Mouse (Mus musculus) forebrain, embryonic 16.5 days (tissue): ENCODE measurements around the gene Tek. TPM values are rescaled to one million over a fixed set of nuclear protein-coding genes. Genes with fewer than 3 reads are reported as not detected.

Experiments used
- ATAC-seq: fragments of 200-750 bp; cut with Nextera tagmentation; 2 replicates; pipeline ENCODE4 v1.8.0; 2017; ENCODE audit warnings: mild to moderate bottlenecking, moderate library complexity
- H3K27ac ChIP-seq: fragments of 300-500 bp; sonication (generic); 2 replicates; pipeline ENCODE4 v1.5.1; 2014; ENCODE audit warnings: low read length, control low read depth
- H3K27me3 ChIP-seq: fragments of 300-500 bp; sonication (generic); replicated peaks from 2 replicates; pipeline ENCODE4 v1.6.1; 2014; ENCODE audit warnings: low read length; ENCODE audit not compliant: control insufficient read depth, insufficient read depth
- H3K36me3 ChIP-seq: fragments of 300-500 bp; sonication (generic); 2 replicates; pipeline ENCODE4 v1.6.1; 2014; ENCODE audit not compliant: control insufficient read depth, insufficient read depth
- H3K4me1 ChIP-seq: fragments of 300-500 bp; sonication (generic); replicated peaks from 2 replicates; pipeline ENCODE4 v1.6.1; 2014; ENCODE audit warnings: low read length; ENCODE audit not compliant: control insufficient read depth, insufficient read depth
- H3K4me2 ChIP-seq: fragments of 300-500 bp; sonication (generic); 2 replicates; pipeline ENCODE4 v1.6.1; 2014; ENCODE audit warnings: mild to moderate bottlenecking, low read length, control low read depth
- H3K4me3 ChIP-seq: fragments of 300-500 bp; sonication (generic); replicated peaks from 2 replicates; pipeline ENCODE4 v1.5.1; 2014; ENCODE audit warnings: mild to moderate bottlenecking, low read length, control low read depth
- H3K9ac ChIP-seq: fragments of 300-500 bp; sonication (generic); replicated peaks from 2 replicates; pipeline ENCODE4 v1.6.1; 2014; ENCODE audit warnings: low read depth, low read length, control low read depth
- H3K9me3 ChIP-seq: fragments of 300-500 bp; sonication (generic); 2 replicates; pipeline ENCODE4 v1.6.1; 2016; ENCODE audit warnings: low read length; ENCODE audit not compliant: control insufficient read depth
- WGBS: fragments of 180-500 bp; shearing (Covaris S2); extraction: QIAGEN DNeasy Blood & Tissue Kit; methylation state at CpG from one replicate; pipeline ENCODE4 v1.1.7; 2014; 5-methylcytosine and 5-hydroxymethylcytosine counted together
- polyA plus RNA-seq: library from polyadenylated mRNA; unstranded; fragments of >200 nt; fragmentation: Nextera tagmentation; extraction: Ambion mirVana; gene quantifications from 2 replicates; pipeline ENCODE4 v1.2.1, GENCODE M21; 2015

Gene Tek
- polyA plus RNA-seq, 1 experiment from 2014 or later, result 9.7 TPM

- no peak overlapping the region for H3K4me2 ChIP-seq
- H3K36me3 ChIP-seq, result no peaks in the 10 kb centered on the region
- no peaks in the 10 kb centered on the region for H3K27me3 ChIP-seq
- no peak overlapping the region for H3K4me3 ChIP-seq
- 96% methylated on average over 7 of the region's 7 CpGs for WGBS
- no peaks in the 10 kb centered on the region for H3K9me3 ChIP-seq
- no peak overlapping the region for H3K27ac ChIP-seq
- no peaks in the 10 kb centered on the region for H3K4me1 ChIP-seq
- no peak overlapping the region for H3K9ac ChIP-seq
- no peak for ATAC-seq
Observed at GRCm38 (mm10) chr4:94853301-94853700, 114.2 kb downstream of the Tek start.

GRCm38 (mm10) chr4:94854270-94854669 is 115.2 kb downstream of the Tek start:
- Histone ChIP-seq H3K4me3 (no peak overlapping the region), H3K4me2 (no peak overlapping the region), H3K27ac (no peak overlapping the region), H3K9ac (no peak overlapping the region), H3K36me3 (no peaks in the 10 kb centered on the region), H3K27me3 (no peaks in the 10 kb centered on the region), H3K9me3 (no peaks in the 10 kb centered on the region), H3K4me1 (no peaks in the 10 kb centered on the region)
- WGBS, result 92% methylated on average over 3 of the region's 3 CpGs
- no peak for ATAC-seq

DNA sequence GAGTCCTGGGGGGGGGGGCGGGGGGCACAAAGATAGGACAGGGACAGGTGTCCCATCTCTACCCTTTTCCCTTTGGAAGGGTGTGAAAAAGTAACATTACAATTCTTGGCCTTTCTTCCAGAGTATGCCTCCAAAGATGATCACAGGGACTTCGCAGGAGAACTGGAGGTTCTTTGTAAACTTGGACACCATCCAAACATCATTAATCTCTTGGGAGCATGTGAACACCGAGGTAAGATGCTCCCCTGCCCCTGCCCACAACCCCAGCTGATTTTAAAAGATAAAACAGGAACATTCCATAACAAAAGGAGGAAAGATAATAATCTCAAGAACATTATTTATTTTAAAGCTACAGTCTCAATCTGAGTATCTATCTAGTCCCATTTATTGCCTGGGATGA is 116.1 kb downstream of the Tek start:
- no peaks in the 10 kb centered on the region for H3K9me3 ChIP-seq
- no peak overlapping the region for H3K4me2 ChIP-seq
- no peaks in the 10 kb centered on the region for H3K4me1 ChIP-seq
- no peak overlapping the region for H3K27ac ChIP-seq
- 57% methylated on average over 3 of the region's 3 CpGs for WGBS
- no peak for ATAC-seq
- H3K36me3 ChIP-seq, result no peaks in the 10 kb centered on the region
- H3K27me3 ChIP-seq, result no peaks in the 10 kb centered on the region
- H3K4me3 ChIP-seq, result no peak overlapping the region
- no peak overlapping the region for H3K9ac ChIP-seq

- H3K9me3 ChIP-seq, result no peaks in the 10 kb centered on the region
- no peak overlapping the region for H3K4me2 ChIP-seq
- H3K27ac ChIP-seq, result no peak overlapping the region
- H3K27me3 ChIP-seq, result no peaks in the 10 kb centered on the region
- no peaks in the 10 kb centered on the region for H3K36me3 ChIP-seq
- H3K9ac ChIP-seq, result no peak overlapping the region
- no peaks in the 10 kb centered on the region for H3K4me1 ChIP-seq
- WGBS, result 39% methylated on average over 2 of the region's 2 CpGs
- no peak for ATAC-seq
- H3K4me3 ChIP-seq, result no peak overlapping the region
Observed at GRCm38 (mm10) chr4:94900744-94901143, 161.7 kb downstream of the Tek start.

DNA sequence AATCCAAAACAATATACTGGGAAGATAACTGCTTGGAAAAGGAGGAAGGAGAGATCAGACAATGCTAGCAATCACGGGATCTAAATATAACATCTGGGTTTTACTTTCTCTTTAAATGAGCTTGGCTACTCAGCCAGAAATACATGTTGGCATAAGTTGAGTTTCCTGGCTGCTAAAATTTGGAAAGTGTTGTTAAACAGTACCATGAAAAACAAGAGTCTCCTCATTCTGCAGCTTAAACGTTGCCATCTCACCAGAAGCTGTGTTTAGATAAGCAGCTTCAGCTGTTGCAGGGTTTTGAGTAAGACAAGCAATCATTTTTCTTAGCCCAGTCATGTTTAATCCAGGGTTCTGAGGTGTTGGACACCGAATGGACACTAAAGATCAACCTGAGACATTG is 162.7 kb downstream of the Tek start:
- H3K4me2 ChIP-seq, result no peak overlapping the region
- 67% methylated on average over 3 of the region's 3 CpGs for WGBS
- no peaks in the 10 kb centered on the region for H3K36me3 ChIP-seq
- no peaks in the 10 kb centered on the region for H3K9me3 ChIP-seq
- no peaks in the 10 kb centered on the region for H3K27me3 ChIP-seq
- no peaks in the 10 kb centered on the region for H3K4me1 ChIP-seq
- no peak overlapping the region for H3K9ac ChIP-seq
- no peak for ATAC-seq
- H3K27ac ChIP-seq, result no peak overlapping the region
- H3K4me3 ChIP-seq, result no peak overlapping the region

Other genes starting within 250 kb of the Tek start
- gene Gm10306, start 182.7 kb upstream of the Tek start, polyA plus RNA-seq, result not detected in 2 replicates
- gene Caap1, start 182.5 kb upstream of the Tek start, polyA plus RNA-seq, result 18.7 and 21.8 TPM in 2 replicates
- gene Plaa, start 136.0 kb upstream of the Tek start, polyA plus RNA-seq, result 80.3 and 84.1 TPM in 2 replicates
- 26.2 and 26.8 TPM in 2 replicates for gene Ift74, start 124.8 kb upstream of the Tek start, polyA plus RNA-seq
- gene Lrrc19, start 89.1 kb upstream of the Tek start, polyA plus RNA-seq, result 0.35 and 0.36 TPM in 2 replicates
- 0.32 TPM in 1 of 2 replicates, not detected in the other for gene Eqtn, start 189.6 kb downstream of the Tek start, polyA plus RNA-seq
- gene Mysm1, start 239.8 kb downstream of the Tek start, polyA plus RNA-seq, result 28.2 and 31.9 TPM in 2 replicates